Mouse (Mus musculus) embryonic fibroblast, embryonic 13.5 days (primary cell): ENCODE measurements at regions not wholly inside any gene's neighbourhood (a gene's known extent, or its start where the extent isn't known, plus 50 kb on each side); places are given as distances from the start of the nearest gene placed in this dataset.

ENCODE experiments used
- CTCF ChIP-seq: IDR thresholded peaks from 2 replicates; pipeline ENCODE4 v1.5.1; 2011; ENCODE audit warnings: mild to moderate bottlenecking, control low read depth, low read length, moderate library complexity, borderline replicate concordance; ENCODE audit not compliant: insufficient read depth
- POLR2A ChIP-seq: IDR thresholded peaks from 2 replicates; pipeline ENCODE4 v1.6.1; 2011; ENCODE audit warnings: low read depth, mild to moderate bottlenecking, control low read depth, low read length, moderate library complexity

DNA sequence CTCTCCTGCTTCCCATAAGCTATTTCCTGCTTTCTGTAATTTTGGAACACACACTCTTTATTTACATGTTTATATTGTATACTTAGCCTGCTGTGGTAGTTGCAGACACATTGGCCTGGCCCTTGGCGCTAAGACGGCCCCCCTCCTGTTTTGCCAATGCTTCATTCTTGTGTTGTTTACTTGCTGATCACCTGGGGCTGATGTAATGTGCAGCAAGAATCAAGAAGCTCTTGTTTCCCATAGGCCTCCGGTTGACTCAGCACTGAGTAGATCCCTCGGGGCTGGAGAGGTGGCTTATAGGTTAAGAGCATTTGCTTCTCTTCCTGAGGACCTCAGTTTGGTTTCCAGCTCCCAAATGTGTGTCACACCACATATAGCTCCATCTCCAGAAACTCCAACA, 52.1 kb upstream of the Mvb12b start:
- TF ChIP-seq CTCF, result no peak
- no peak for TF ChIP-seq POLR2A
